Mouse (Mus musculus) liver (tissue): ENCODE measurements at regions not wholly inside any gene's neighbourhood (a gene's known extent, or its start where the extent isn't known, plus 50 kb on each side); places are given as distances from the start of the nearest gene placed in this dataset.

Source experiments
- DNase-seq: peaks from one replicate; pipeline ENCODE4 v3.0.0-alpha.2; 2020; ENCODE audit warnings: mixed read lengths

GRCm38 (mm10) chr16:27878499-27878898 is 489.8 kb downstream of the Ccdc50 start:
- no peak for DNase-seq

- no peak for DNase-seq
These were observed 490.3 kb downstream of the Ccdc50 start for GRCm38 (mm10) chr16:27878950-27879349.

GRCm38 (mm10) chr16:27884363-27884762 is 495.7 kb downstream of the Ccdc50 start:
- DNase-seq = no peak

- no peak for DNase-seq
These were observed 517.4 kb downstream of the Ccdc50 start for GRCm38 (mm10) chr16:27906036-27906435.

GRCm38 (mm10) chr16:27915422-27915821 is 526.8 kb downstream of the Ccdc50 start:
- no peak for DNase-seq

- DNase-seq = no peak
These were observed 537.1 kb downstream of the Ccdc50 start for GRCm38 (mm10) chr16:27925528-27926360.

GRCm38 (mm10) chr16:27926361-27926651 is 537.6 kb downstream of the Ccdc50 start:
- DNase-seq = no peak

GRCm38 (mm10) chr16:27949291-27949690 is 560.6 kb downstream of the Ccdc50 start:
- no peak for DNase-seq

GRCm38 (mm10) chr16:27949811-27950210 is 561.1 kb downstream of the Ccdc50 start:
- DNase-seq = no peak

GRCm38 (mm10) chr16:27962811-27963210 is 574.1 kb downstream of the Ccdc50 start:
- DNase-seq = no peak

GRCm38 (mm10) chr16:27978730-27979440 is 590.2 kb downstream of the Ccdc50 start:
- no peak for DNase-seq

- no peak for DNase-seq
These were observed 626.7 kb downstream of the Ccdc50 start for GRCm38 (mm10) chr16:28015276-28015897.

GRCm38 (mm10) chr16:28018311-28018710 is 629.6 kb downstream of the Ccdc50 start:
- DNase-seq = no peak

GRCm38 (mm10) chr16:28038954-28039353 is 650.3 kb downstream of the Ccdc50 start:
- no peak for DNase-seq

GRCm38 (mm10) chr16:28043046-28043445 is 654.4 kb downstream of the Ccdc50 start:
- no peak for DNase-seq

- DNase-seq = no peak
These were observed 676.2 kb downstream of the Ccdc50 start for GRCm38 (mm10) chr16:28064785-28065301.

GRCm38 (mm10) chr16:28082891-28083649 is 669.8 kb downstream of the Fgf12 start:
- no peak for DNase-seq

- DNase-seq = no peak
These were observed 663.3 kb downstream of the Fgf12 start for GRCm38 (mm10) chr16:28089489-28090134.

- DNase-seq = peak; percentile 6
These were observed 648.4 kb downstream of the Fgf12 start for GRCm38 (mm10) chr16:28104255-28105076.

GRCm38 (mm10) chr16:28105085-28105484 is 647.8 kb downstream of the Fgf12 start:
- DNase-seq = no peak

GRCm38 (mm10) chr16:28105866-28106265 is 647.0 kb downstream of the Fgf12 start:
- no peak for DNase-seq
